Comparison of ENCODE assay signal across 13 mouse cellular contexts in the genomic region with DNA sequence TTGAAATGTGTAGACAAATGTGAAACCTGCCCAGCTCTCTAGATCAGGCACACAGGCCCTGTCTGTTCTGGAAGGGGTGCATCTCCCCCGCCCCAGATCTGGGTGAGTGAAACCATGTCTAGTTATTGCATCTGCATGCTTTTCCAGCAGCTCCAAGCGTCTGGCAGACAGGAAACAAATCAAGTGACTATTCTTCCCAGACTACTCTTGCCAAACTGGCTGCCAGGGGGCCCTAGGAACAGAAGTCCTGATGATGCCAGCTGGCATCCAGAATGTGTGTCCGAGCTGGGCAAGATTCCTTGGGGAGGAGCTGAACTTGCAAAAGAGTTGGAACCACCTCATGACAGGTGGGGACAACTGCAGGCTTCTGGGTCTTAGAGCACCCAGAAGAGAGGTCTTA. TPM values are rescaled to one million over a fixed set of nuclear protein-coding genes. Genes with fewer than 3 reads are reported as not detected.
DNase-seq lines count a peak whose midpoint lies in the region; ATAC-seq and TF ChIP-seq lines count a peak whose summit lies in the region.
"Had no signal": no experiment of that assay in that cellular context is flagged by ENCODE, and none has a peak within 500 bp of the region (broad histone marks: within the 10 kb centered on the region; RNA-seq: fewer than 3 reads in every experiment).

No protein-coding gene starts in this region.

- H3K27me3 ChIP-seq in heart, embryonic 10.5 days (ENCODE audit: insufficient read depth, poor library complexity, severe bottlenecking) = no peaks in the 10 kb centered on the region
- no peaks in the 10 kb centered on the region for H3K27me3 ChIP-seq in stomach, postnatal 0 days (ENCODE audit: control insufficient read depth, insufficient read depth, low read length)
- H3K27me3 ChIP-seq: limb, embryonic 13.5 days; neural tube, embryonic 13.5 days had no signal

- ATAC-seq in stomach, postnatal 0 days (ENCODE audit: low FRiP score, low TSS enrichment) = no peak

- no peak overlapping the region for H3K4me3 ChIP-seq in heart, embryonic 10.5 days
- H3K4me3 ChIP-seq in stomach, postnatal 0 days (ENCODE audit: low read depth, low read length) = no peak overlapping the region
- H3K4me3 ChIP-seq: limb, embryonic 13.5 days; neural tube, embryonic 13.5 days had no signal

- TF ChIP-seq EP300 in stomach, postnatal 0 days (optimal IDR thresholded peaks at IDR 0.05) = no peak

- no peak overlapping the region for H3K27ac ChIP-seq in heart, embryonic 10.5 days
- no peak overlapping the region for H3K27ac ChIP-seq in stomach, postnatal 0 days (replicated peaks)
- H3K27ac ChIP-seq: limb, embryonic 13.5 days; neural tube, embryonic 13.5 days had no signal

- no peaks in the 10 kb centered on the region for H3K36me3 ChIP-seq in heart, embryonic 10.5 days
- H3K36me3 ChIP-seq in stomach, postnatal 0 days (ENCODE audit: control insufficient read depth, insufficient read depth, low read length) = no peaks in the 10 kb centered on the region
- H3K36me3 ChIP-seq: limb, embryonic 13.5 days; neural tube, embryonic 13.5 days had no signal

- no peak overlapping the region for H3K4me2 ChIP-seq in stomach, postnatal 0 days (replicated peaks; ENCODE audit: low read depth)
- H3K4me2 ChIP-seq: limb, embryonic 13.5 days; neural tube, embryonic 13.5 days had no signal

- H3K9me3 ChIP-seq in heart, embryonic 10.5 days = no peaks in the 10 kb centered on the region
- no peaks in the 10 kb centered on the region for H3K9me3 ChIP-seq in stomach, postnatal 0 days (ENCODE audit: control insufficient read depth, low read length)
- H3K9me3 ChIP-seq: limb, embryonic 13.5 days; neural tube, embryonic 13.5 days had no signal

- DNase-seq in heart, adult 8-10 months (ENCODE audit: low spot score) = peak; percentile 5
- no peak for DNase-seq in heart, embryonic 10.5 days (ENCODE audit: low spot score)
- peak; percentile 64 to 68 for DNase-seq in right cerebral cortex, postnatal 10 days (ENCODE audit: low spot score in 2 of 2)
- no peak for DNase-seq in right cerebral cortex, postnatal 14 days
- DNase-seq in heart, adult 9 months (ENCODE audit: low spot score in 2 of 2) = peak; percentile 19 to 32
- peak; percentile 17 for DNase-seq in skeletal muscle tissue, adult 2 months (ENCODE audit: low read depth, low spot score)
- no peak for DNase-seq in T-cell, adult 2 months (ENCODE audit: low spot score)
- no peak for DNase-seq in stomach, postnatal 0 days (ENCODE audit: low spot score)

- no peaks in the 10 kb centered on the region for H3K4me1 ChIP-seq in heart, embryonic 10.5 days
- H3K4me1 ChIP-seq in stomach, postnatal 0 days (replicated peaks; ENCODE audit: control insufficient read depth, insufficient read depth) = no peaks in the 10 kb centered on the region
- H3K4me1 ChIP-seq: limb, embryonic 13.5 days; neural tube, embryonic 13.5 days had no signal

- TF ChIP-seq CTCF in stomach, postnatal 0 days (IDR thresholded peaks at IDR 0.05; ENCODE audit: low read depth) = no peak

- no peak overlapping the region for H3K9ac ChIP-seq in stomach, postnatal 0 days (ENCODE audit: low read length)
- H3K9ac ChIP-seq: limb, embryonic 13.5 days; neural tube, embryonic 13.5 days had no signal

- WGBS in heart, embryonic 10.5 days = 64% methylated on average over 3 of the region's 3 CpGs
- WGBS in stomach, postnatal 0 days = 29% methylated on average over 3 of the region's 3 CpGs

RNA-seq across cellular contexts. Expression of a gene that starts 20.3 kb away (rescaled TPM):
- not detected for total RNA-seq in heart, adult 8-10 months (2022)
- 1.8 and 2.3 TPM in 2 replicates for polyA plus RNA-seq in heart, embryonic 10.5 days (2016; fragmentation: Nextera tagmentation; extraction: Ambion mirVana)
- polyA plus RNA-seq in stomach, postnatal 0 days (2015; fragmentation: Nextera tagmentation; extraction: Ambion mirVana) = 0.16 and 0.21 TPM in 2 replicates
- total RNA-seq: MEL had no signal
- polyA plus RNA-seq: intestine, embryonic 14.5 days; limb, embryonic 13.5 days; stomach, embryonic 14.5 days had no signal

RNA-seq across cellular contexts. Expression of a gene that starts 36.8 kb away (rescaled TPM):
- total RNA-seq in heart, adult 8-10 months (2022) = 1 to 10 TPM; 2.4 to 6.1 (median 3.7) TPM
- polyA plus RNA-seq in heart, embryonic 10.5 days (2016; fragmentation: Nextera tagmentation; extraction: Ambion mirVana) = 14.9 and 19.0 TPM in 2 replicates
- 7.7 and 8.1 TPM in 2 replicates for polyA plus RNA-seq in stomach, postnatal 0 days (2015; fragmentation: Nextera tagmentation; extraction: Ambion mirVana)

RNA-seq across cellular contexts. Expression of a gene that starts 56.8 kb away (rescaled TPM):
- 100 to 1,000 TPM; 254 to 346 (median 312) TPM for total RNA-seq in heart, adult 8-10 months (2022)
- polyA plus RNA-seq in heart, embryonic 10.5 days (2016; fragmentation: Nextera tagmentation; extraction: Ambion mirVana) = 364 and 381 TPM in 2 replicates
- polyA plus RNA-seq in stomach, postnatal 0 days (2015; fragmentation: Nextera tagmentation; extraction: Ambion mirVana) = 654 and 734 TPM in 2 replicates

Comparison
In these comparisons a context has a peak if more than half of its experiments do, and no peak if none do; other contexts are left out.
1. DNase-seq: peak in heart, adult 8-10 months (single experiment), right cerebral cortex, postnatal 10 days (2 of 2), heart, adult 9 months (2 of 2) and skeletal muscle tissue, adult 2 months (single experiment); none in heart, embryonic 10.5 days (single experiment), right cerebral cortex, postnatal 14 days (single experiment), T-cell, adult 2 months (single experiment) and stomach, postnatal 0 days (single experiment).